Mouse (Mus musculus) macrophage (primary cell): ENCODE results near the gene Mtx1. TPM values are rescaled to one million over a fixed set of nuclear protein-coding genes. Genes with fewer than 3 reads are reported as not detected.

Experiments
- H3K27ac ChIP-seq: fragments of 350-480 bp; formaldehyde crosslinking; 2 replicates; pipeline ENCODE4 v1.9.0; 2021
- H3K36me3 ChIP-seq: fragments of 350-480 bp; formaldehyde crosslinking; 2 replicates; pipeline ENCODE4 v1.9.0; 2021; ENCODE audit errors: inconsistent target
- H3K4me3 ChIP-seq: fragments of 350-480 bp; formaldehyde crosslinking; 2 replicates; pipeline ENCODE4 v1.9.0; 2021; ENCODE audit errors: inconsistent target
- H3K79me2 ChIP-seq: fragments of 350-480 bp; formaldehyde crosslinking; 2 replicates; pipeline ENCODE4 v1.9.0; 2021; ENCODE audit errors: inconsistent target
- WGBS: methylation state at CpG from one replicate; pipeline ENCODE4 v1.1.7; 2026; ENCODE audit warnings: inconsistent platforms; ENCODE audit not compliant: missing documents; 5-methylcytosine and 5-hydroxymethylcytosine counted together
- polyA plus RNA-seq: library from polyadenylated mRNA; stranded (reverse); fragments of 250-400 nt; gene quantifications from 3 replicates; pipeline ENCODE4 v1.2.4, GENCODE M21; 2018; ENCODE audit warnings: inconsistent platforms

Mtx1 gene
- polyA plus RNA-seq, 1 experiment from 2014 or later = 102 TPM

GRCm38 (mm10) chr3:89193853-89194252 lies 33.0 kb downstream of the Mtx1 start:
- no peaks in the 10 kb centered on the region for H3K36me3 ChIP-seq
- WGBS = 76% methylated on average over 2 of the region's 2 CpGs
- H3K27ac ChIP-seq = no peak overlapping the region
- H3K4me3 ChIP-seq = no peak overlapping the region
- H3K79me2 ChIP-seq = no peaks in the 10 kb centered on the region

GRCm38 (mm10) chr3:89193351-89193750 lies 33.5 kb downstream of the Mtx1 start:
- WGBS = 40% methylated on average over 1 of the region's 1 CpGs

GRCm38 (mm10) chr3:89190436-89190835 lies 36.5 kb downstream of the Mtx1 start:
- Histone ChIP-seq H3K36me3 (no peaks in the 10 kb centered on the region), H3K4me3 (no peak overlapping the region), H3K27ac (no peak overlapping the region), H3K79me2 (no peaks in the 10 kb centered on the region)
- 18% methylated on average over 8 of the region's 8 CpGs for WGBS

More at GRCm38 (mm10) chr3:89193351-89193750, 33.5 kb downstream of the Mtx1 start:
- H3K4me3 ChIP-seq = no peak overlapping the region
- H3K27ac ChIP-seq = no peak overlapping the region
- no peaks in the 10 kb centered on the region for H3K79me2 ChIP-seq
- H3K36me3 ChIP-seq = no peaks in the 10 kb centered on the region

- Histone ChIP-seq H3K27ac (no peak overlapping the region), H3K36me3 (no peaks in the 10 kb centered on the region), H3K79me2 (no peaks in the 10 kb centered on the region), H3K4me3 (no peak overlapping the region)
- 94% methylated on average over 12 of the region's 12 CpGs for WGBS
These were observed 38.4 kb downstream of the Mtx1 start for GRCm38 (mm10) chr3:89188478-89188875.

DNA sequence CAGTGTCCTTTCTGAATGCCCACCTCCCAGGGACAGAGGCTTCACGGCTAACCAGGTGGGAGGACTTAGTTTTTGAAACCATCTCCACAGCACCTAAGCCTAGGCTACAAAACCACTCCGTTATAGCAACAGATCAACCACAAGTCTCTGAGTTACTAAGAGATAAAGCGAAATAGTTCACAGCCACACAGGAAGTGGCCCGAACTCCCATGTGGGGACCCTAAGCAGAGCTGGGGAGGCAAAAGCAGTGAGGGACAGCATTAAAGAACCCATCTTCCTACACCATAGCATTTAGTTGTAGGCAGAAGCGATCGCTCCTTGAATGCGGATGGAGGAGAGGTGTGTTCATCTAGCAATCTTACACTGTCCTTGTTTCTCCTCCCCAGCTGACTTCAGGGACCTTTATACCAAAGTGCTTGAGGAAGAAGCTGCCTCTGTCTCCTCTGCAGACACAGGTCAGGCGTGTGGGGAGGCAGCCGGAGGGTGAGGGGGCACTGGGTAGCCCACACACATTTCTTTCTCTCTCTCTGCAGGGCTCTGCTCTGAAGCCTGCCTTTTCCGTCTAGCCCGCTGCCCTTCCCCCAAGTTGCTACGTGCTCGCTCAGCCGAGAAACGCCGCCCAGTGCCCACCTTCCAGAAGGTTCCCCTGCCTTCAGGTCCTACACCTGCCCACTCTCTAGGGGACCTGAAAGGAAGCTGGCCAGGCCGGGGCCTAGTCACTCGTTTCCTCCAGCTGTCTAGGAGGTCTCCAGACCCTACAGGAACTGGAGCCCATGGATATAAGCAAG lies 39.0 kb downstream of the Mtx1 start:
- Histone ChIP-seq H3K4me3 (no peak overlapping the region), H3K79me2 (no peaks in the 10 kb centered on the region), H3K27ac (no peak overlapping the region), H3K36me3 (no peaks in the 10 kb centered on the region)
- 87% methylated on average over 18 of the region's 18 CpGs for WGBS

DNA sequence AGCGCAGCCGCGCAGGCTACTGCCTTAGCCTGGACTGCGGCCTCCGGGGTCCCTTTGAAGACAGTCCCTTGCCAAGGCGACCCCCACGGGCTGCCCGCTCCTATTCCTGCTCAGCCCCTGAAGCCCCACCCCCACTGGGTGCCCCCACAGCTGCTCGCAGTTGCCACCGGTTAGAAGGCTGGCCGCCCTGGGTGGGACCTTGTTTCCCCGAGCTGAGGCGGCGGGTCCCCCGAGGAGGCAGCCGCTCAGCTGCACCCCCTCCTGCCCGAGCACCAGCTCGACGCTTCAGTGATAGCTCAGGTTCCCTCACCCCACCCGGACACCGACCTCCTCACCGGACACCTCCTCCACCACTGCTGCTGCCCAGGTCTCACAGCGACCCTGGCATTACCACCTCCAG lies 39.7 kb downstream of the Mtx1 start:
- Histone ChIP-seq H3K4me3 (no peak overlapping the region), H3K27ac (no peak overlapping the region), H3K79me2 (no peaks in the 10 kb centered on the region), H3K36me3 (no peaks in the 10 kb centered on the region)
- WGBS = 94% methylated on average over 18 of the region's 23 CpGs

- Histone ChIP-seq H3K27ac (no peak overlapping the region), H3K79me2 (peaks cover 6% of the 10 kb centered on the region), H3K4me3 (peak overlapping the region; percentile 53; the same call in 1 of the 2 replicates), H3K36me3 (peaks cover 26% of the 10 kb centered on the region)
- 82% methylated on average over 5 of the region's 6 CpGs for WGBS
These were observed 43.0 kb downstream of the Mtx1 start for GRCm38 (mm10) chr3:89183959-89184315.

DNA sequence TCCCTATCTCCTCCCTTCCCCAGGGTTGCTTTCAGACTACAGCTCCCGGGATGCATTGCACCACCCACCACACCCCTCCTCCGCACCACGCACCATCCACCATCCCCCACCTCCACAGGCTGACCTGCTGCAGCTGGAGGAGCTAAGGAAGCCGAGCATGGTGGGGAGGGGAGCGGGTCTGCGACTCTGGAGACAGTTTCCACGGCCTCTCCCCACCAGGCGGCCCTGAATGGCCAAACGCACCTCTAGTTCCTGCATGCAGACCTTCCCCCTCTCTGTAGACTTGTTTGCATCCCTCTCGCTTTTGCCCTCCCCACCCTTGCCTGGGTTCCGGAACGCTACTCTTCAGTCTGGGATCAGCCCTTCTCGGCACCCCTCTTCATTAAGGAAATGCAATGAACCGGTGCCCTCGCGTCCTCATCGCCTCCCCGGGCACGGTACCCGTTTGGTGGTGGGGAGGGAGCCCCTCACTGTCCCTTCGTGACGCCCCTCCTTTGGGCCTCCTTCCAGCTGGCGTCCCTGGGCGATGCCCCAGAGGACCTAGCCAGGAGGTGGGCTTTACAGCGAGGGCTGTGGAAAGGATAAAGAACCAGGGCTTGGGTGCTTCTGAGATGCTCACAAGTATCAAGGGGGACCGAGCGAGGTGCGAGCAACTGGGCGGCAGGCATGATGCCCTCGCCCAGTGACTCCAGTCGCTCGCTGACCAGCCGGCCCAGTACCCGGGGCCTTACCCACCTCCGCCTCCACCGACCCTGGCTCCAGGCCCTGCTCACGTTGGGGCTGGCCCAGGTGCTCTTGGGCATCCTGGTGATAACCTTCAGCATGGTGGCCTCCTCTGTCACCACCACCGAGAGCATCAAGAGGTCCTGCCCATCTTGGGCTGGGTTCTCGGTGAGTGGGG lies 43.6 kb downstream of the Mtx1 start, which contains the start of gene Fam189b:
Gene Fam189b (plus strand): TSS at position 86 of the 901 bp plus-strand sequence.
- Histone ChIP-seq H3K4me3 (peak within 1 kb of the TSS; percentile 53), H3K36me3 (peaks cover 26% of the 10 kb centered on the region), H3K79me2 (peaks cover 12% of the 10 kb centered on the region), H3K27ac (peak within 1 kb of the TSS; percentile 42)
- WGBS = 15% methylated on average over 35 of the region's 39 CpGs

- WGBS = 19% methylated on average over 7 of the region's 7 CpGs
- peak overlapping the region; percentile 53 for H3K4me3 ChIP-seq
These were observed 44.3 kb downstream of the Mtx1 start for GRCm38 (mm10) chr3:89182531-89183057.

DNA sequence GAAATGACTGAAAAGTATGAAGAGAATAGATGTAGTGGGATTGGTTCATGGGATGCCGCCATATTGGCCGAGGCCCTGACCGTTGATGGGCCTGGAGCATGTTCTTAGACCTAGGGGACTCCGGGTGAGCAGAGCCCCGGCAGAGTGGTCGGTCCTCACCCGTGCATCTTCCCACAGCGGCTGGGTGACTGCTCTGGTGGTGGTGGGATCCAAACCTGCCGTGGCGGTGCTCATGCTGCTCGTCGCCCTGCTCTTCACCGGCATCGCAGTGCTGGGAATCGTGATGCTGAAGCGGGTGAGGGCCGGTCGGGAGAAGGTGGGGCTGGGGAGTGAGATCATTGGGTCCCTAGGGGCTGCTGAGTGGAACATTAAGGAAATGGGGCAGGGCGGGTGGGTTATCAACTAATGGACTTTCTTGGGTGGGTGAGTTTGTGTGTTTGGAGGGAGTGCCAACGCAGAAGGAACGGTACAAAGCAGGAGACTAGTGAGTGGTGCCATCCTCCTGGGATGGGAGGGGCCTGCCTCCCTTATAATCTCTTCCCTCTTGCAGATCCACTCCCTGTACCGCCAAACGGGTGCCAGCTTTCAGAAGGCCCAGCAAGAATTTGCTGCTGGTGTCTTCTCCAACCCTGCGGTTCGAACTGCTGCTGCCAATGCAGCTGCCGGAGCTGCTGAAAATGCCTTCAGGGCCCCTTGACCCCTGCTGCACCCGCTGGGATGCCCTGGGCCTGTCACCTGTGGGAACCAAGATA lies 45.0 kb downstream of the Mtx1 start:
- WGBS = 90% methylated on average over 26 of the region's 27 CpGs
- H3K79me2 ChIP-seq = peaks cover 19% of the 10 kb centered on the region
- H3K27ac ChIP-seq = peak overlapping the region; percentile 1; the same call in 1 of the 2 replicates
- no peak overlapping the region for H3K4me3 ChIP-seq
- H3K36me3 ChIP-seq = peaks cover 26% of the 10 kb centered on the region

More at GRCm38 (mm10) chr3:89182531-89183057, 44.3 kb downstream of the Mtx1 start:
- Histone ChIP-seq H3K27ac (peak overlapping the region; percentile 42), H3K36me3 (peaks cover 26% of the 10 kb centered on the region), H3K79me2 (peaks cover 19% of the 10 kb centered on the region)

- Histone ChIP-seq H3K79me2 (peaks cover 19% of the 10 kb centered on the region), H3K27ac (no peak overlapping the region), H3K4me3 (no peak overlapping the region), H3K36me3 (peaks cover 51% of the 10 kb centered on the region)
- WGBS = 95% methylated on average over 11 of the region's 11 CpGs
These were observed 47.8 kb downstream of the Mtx1 start for GRCm38 (mm10) chr3:89179056-89179455.

GRCm38 (mm10) chr3:89178107-89178385 lies 48.8 kb downstream of the Mtx1 start:
- Histone ChIP-seq H3K79me2 (peaks cover 19% of the 10 kb centered on the region), H3K36me3 (peaks cover 61% of the 10 kb centered on the region), H3K27ac (peak overlapping the region; percentile 71)

GRCm38 (mm10) chr3:89177242-89178106 lies 49.4 kb downstream of the Mtx1 start, which contains the start of gene Scamp3:
Scamp3 (plus strand) TSS chr3:89177473.
- H3K27ac ChIP-seq = peak within 1 kb of the TSS; percentile 71
- under 1% methylated on average over 43 of the region's 43 CpGs for WGBS
- peak within 1 kb of the TSS; percentile 86 for H3K4me3 ChIP-seq
- H3K36me3 ChIP-seq = peaks cover 66% of the 10 kb centered on the region
- H3K79me2 ChIP-seq = peaks cover 19% of the 10 kb centered on the region

More at GRCm38 (mm10) chr3:89178107-89178385, 48.8 kb downstream of the Mtx1 start:
- peak overlapping the region; percentile 86 for H3K4me3 ChIP-seq
- WGBS = 8% methylated on average over 6 of the region's 6 CpGs
